Mouse (Mus musculus): ENCODE measurements around the gene Bap1. TPM values are rescaled to one million over a fixed set of nuclear protein-coding genes. Genes with fewer than 3 reads are reported as not detected.

Gene Bap1
- polyA plus RNA-seq, 1 experiment = 106 TPM

GRCm38 (mm10) chr14:31208084-31208483, 43.2 kb upstream of the Bap1 start, which contains the start of gene Tnnc1:
Gene Tnnc1 (plus strand): TSS chr14:31208312.
- H3K27ac ChIP-seq (ENCODE audit: control insufficient read depth, insufficient read depth, low read length) = no peak within 1 kb of the TSS
- H3K4me1 ChIP-seq (replicated peaks; ENCODE audit: control insufficient read depth, insufficient read depth, low read length) = peaks cover 16% of the 10 kb centered on the region
- H3K4me3 ChIP-seq (ENCODE audit: control insufficient read depth, insufficient read depth, low read length) = no peak within 1 kb of the TSS
- WGBS = 91% methylated on average over 2 of the region's 2 CpGs
- TF ChIP-seq CTCF (IDR thresholded peaks at IDR 0.05; ENCODE audit: borderline replicate concordance, control insufficient read depth, extremely low read depth, insufficient read depth, low read length, poor library complexity) = no peak
- TF ChIP-seq POLR2A (IDR thresholded peaks at IDR 0.05; ENCODE audit: control insufficient read depth, extremely low read depth, insufficient read depth, low read length, poor library complexity) = no peak
- H3K27me3 ChIP-seq (ENCODE audit: control insufficient read depth, insufficient read depth, low read length) = no peaks in the 10 kb centered on the region
- peaks cover 9% of the 10 kb centered on the region for H3K36me3 ChIP-seq (ENCODE audit: control insufficient read depth, insufficient read depth, low read length)
- no peak for DNase-seq

GRCm38 (mm10) chr14:31209133-31209557, 42.1 kb upstream of the Bap1 start:
- Histone ChIP-seq H3K36me3 (ENCODE audit: control insufficient read depth, insufficient read depth, low read length) (no peaks in the 10 kb centered on the region; the same call in 1 of the 2 replicates), H3K4me1 (replicated peaks; ENCODE audit: control insufficient read depth, insufficient read depth, low read length) (peaks cover 16% of the 10 kb centered on the region), H3K27ac (ENCODE audit: control insufficient read depth, insufficient read depth, low read length) (no peak overlapping the region), H3K4me3 (ENCODE audit: control insufficient read depth, insufficient read depth, low read length) (no peak overlapping the region), H3K27me3 (ENCODE audit: control insufficient read depth, insufficient read depth, low read length) (no peaks in the 10 kb centered on the region)
- TF ChIP-seq CTCF (IDR thresholded peaks at IDR 0.05; ENCODE audit: borderline replicate concordance, control insufficient read depth, extremely low read depth, insufficient read depth, low read length, poor library complexity) (no peak), POLR2A (IDR thresholded peaks at IDR 0.05; ENCODE audit: control insufficient read depth, extremely low read depth, insufficient read depth, low read length, poor library complexity) (no peak)
- 91% methylated on average over 4 of the region's 4 CpGs for WGBS
- no peak for DNase-seq

- Histone ChIP-seq H3K4me1 (replicated peaks; ENCODE audit: control insufficient read depth, insufficient read depth, low read length) (peaks cover 9% of the 10 kb centered on the region), H3K36me3 (ENCODE audit: control insufficient read depth, insufficient read depth, low read length) (no peaks in the 10 kb centered on the region), H3K4me3 (ENCODE audit: control insufficient read depth, insufficient read depth, low read length) (no peak overlapping the region), H3K27me3 (ENCODE audit: control insufficient read depth, insufficient read depth, low read length) (no peaks in the 10 kb centered on the region), H3K27ac (ENCODE audit: control insufficient read depth, insufficient read depth, low read length) (no peak overlapping the region)
- DNase-seq = no peak
- TF ChIP-seq POLR2A (IDR thresholded peaks at IDR 0.05; ENCODE audit: control insufficient read depth, extremely low read depth, insufficient read depth, low read length, poor library complexity) (no peak), CTCF (IDR thresholded peaks at IDR 0.05; ENCODE audit: borderline replicate concordance, control insufficient read depth, extremely low read depth, insufficient read depth, low read length, poor library complexity) (no peak)
- 94% methylated on average over 6 of the region's 6 CpGs for WGBS
Observed at GRCm38 (mm10) chr14:31211854-31212253, 39.4 kb upstream of the Bap1 start.

GRCm38 (mm10) chr14:31212499-31212898, 38.8 kb upstream of the Bap1 start:
- Histone ChIP-seq H3K4me3 (ENCODE audit: control insufficient read depth, insufficient read depth, low read length) (no peak overlapping the region), H3K4me1 (replicated peaks; ENCODE audit: control insufficient read depth, insufficient read depth, low read length) (peaks cover 4% of the 10 kb centered on the region), H3K27ac (ENCODE audit: control insufficient read depth, insufficient read depth, low read length) (no peak overlapping the region), H3K36me3 (ENCODE audit: control insufficient read depth, insufficient read depth, low read length) (no peaks in the 10 kb centered on the region), H3K27me3 (ENCODE audit: control insufficient read depth, insufficient read depth, low read length) (no peaks in the 10 kb centered on the region)
- DNase-seq = no peak
- TF ChIP-seq CTCF (IDR thresholded peaks at IDR 0.05; ENCODE audit: borderline replicate concordance, control insufficient read depth, extremely low read depth, insufficient read depth, low read length, poor library complexity) (no peak), POLR2A (IDR thresholded peaks at IDR 0.05; ENCODE audit: control insufficient read depth, extremely low read depth, insufficient read depth, low read length, poor library complexity) (no peak)
- 94% methylated on average over 3 of the region's 3 CpGs for WGBS

- Histone ChIP-seq H3K36me3 (ENCODE audit: control insufficient read depth, insufficient read depth, low read length) (no peaks in the 10 kb centered on the region), H3K27me3 (ENCODE audit: control insufficient read depth, insufficient read depth, low read length) (no peaks in the 10 kb centered on the region), H3K27ac (ENCODE audit: control insufficient read depth, insufficient read depth, low read length) (no peak overlapping the region), H3K4me1 (replicated peaks; ENCODE audit: control insufficient read depth, insufficient read depth, low read length) (peaks cover 4% of the 10 kb centered on the region), H3K4me3 (ENCODE audit: control insufficient read depth, insufficient read depth, low read length) (no peak overlapping the region)
- TF ChIP-seq CTCF (IDR thresholded peaks at IDR 0.05; ENCODE audit: borderline replicate concordance, control insufficient read depth, extremely low read depth, insufficient read depth, low read length, poor library complexity) (no peak), POLR2A (IDR thresholded peaks at IDR 0.05; ENCODE audit: control insufficient read depth, extremely low read depth, insufficient read depth, low read length, poor library complexity) (no peak)
- DNase-seq = no peak
- 87% methylated on average over 8 of the region's 8 CpGs for WGBS
Observed at GRCm38 (mm10) chr14:31213868-31214267, 37.4 kb upstream of the Bap1 start.

- Histone ChIP-seq H3K27me3 (ENCODE audit: control insufficient read depth, insufficient read depth, low read length) (no peaks in the 10 kb centered on the region), H3K4me3 (ENCODE audit: control insufficient read depth, insufficient read depth, low read length) (no peak overlapping the region), H3K4me1 (replicated peaks; ENCODE audit: control insufficient read depth, insufficient read depth, low read length) (peaks cover 4% of the 10 kb centered on the region), H3K27ac (ENCODE audit: control insufficient read depth, insufficient read depth, low read length) (no peak overlapping the region), H3K36me3 (ENCODE audit: control insufficient read depth, insufficient read depth, low read length) (no peaks in the 10 kb centered on the region)
- no peak for TF ChIP-seq CTCF (IDR thresholded peaks at IDR 0.05; ENCODE audit: borderline replicate concordance, control insufficient read depth, extremely low read depth, insufficient read depth, low read length, poor library complexity)
- TF ChIP-seq POLR2A (IDR thresholded peaks at IDR 0.05; ENCODE audit: control insufficient read depth, extremely low read depth, insufficient read depth, low read length, poor library complexity) = no peak
- 27% methylated on average over 3 of the region's 3 CpGs for WGBS
- no peak for DNase-seq
Observed at GRCm38 (mm10) chr14:31214684-31215083, 36.6 kb upstream of the Bap1 start.
